Mouse (Mus musculus): ENCODE results near the gene Irf5. TPM values are rescaled to one million over a fixed set of nuclear protein-coding genes. Genes with fewer than 3 reads are reported as not detected.

Irf5 gene
- total RNA-seq, 4 experiments from 2014 or later: 4.7 to 10.3 (median 6.5) TPM

Other genes with a start within 250 kb of the Irf5 start
- under 1 TPM in 3 of 4 experiments, not detected in 1; 0.57 to 0.68 (median 0.67) TPM for gene Fam71f2, start 247.0 kb upstream of the Irf5 start, total RNA-seq (2022)
- not detected for gene Fam71f1, start 207.5 kb upstream of the Irf5 start, total RNA-seq (2022)
- 10 to 100 TPM; 63.5 to 67.6 (median 64.3) TPM for gene Calu, start 178.6 kb upstream of the Irf5 start, total RNA-seq (2022)
- under 1 TPM in 3 of 4 experiments, not detected in 1; 0.37 to 0.87 (median 0.44) TPM for gene Opn1sw, start 138.2 kb upstream of the Irf5 start, total RNA-seq (2022)
- 100 to 1,000 TPM in 2 of 4 experiments, 10 to 100 TPM in 2; 87.5 to 111 (median 103) TPM for gene Ccdc136, start 130.3 kb upstream of the Irf5 start, total RNA-seq (2022)
- 1 to 10 TPM; 1.9 to 3.9 (median 2.9) TPM for gene Flnc, start 93.4 kb upstream of the Irf5 start, total RNA-seq (2022)
- gene Atp6v1f, start 58.9 kb upstream of the Irf5 start, total RNA-seq (2022): 100 to 1,000 TPM; 249 to 281 (median 259) TPM
- gene Atp6v1fnb, start 55.2 kb upstream of the Irf5 start, total RNA-seq (2022): under 1 TPM in 2 of 4 experiments, not detected in 2; 0.57 to 0.89 TPM
- gene Kcp, start 18.7 kb upstream of the Irf5 start, total RNA-seq (2022): 1 to 10 TPM in 3 of 4 experiments, under 1 TPM in 1; 0.78 to 1.2 (median 1.1) TPM
- 10 to 100 TPM; 64.5 to 75.1 (median 70.3) TPM for gene Tnpo3, start 83.3 kb downstream of the Irf5 start, total RNA-seq (2022)
- 10 to 100 TPM; 19.8 to 26.5 (median 21.7) TPM for gene Tspan33, start 167.6 kb downstream of the Irf5 start, total RNA-seq (2022)
- 10 to 100 TPM; 10.5 to 11.9 (median 11.0) TPM for gene Smo, start 208.9 kb downstream of the Irf5 start, total RNA-seq (2022)
- gene Ahcyl2, start 241.4 kb downstream of the Irf5 start, total RNA-seq (2022): 100 to 1,000 TPM; 128 to 171 (median 150) TPM